Mouse (Mus musculus) gastrocnemius, postnatal 25 days (tissue): ENCODE results near the gene Kdm4b. TPM values are rescaled to one million over a fixed set of nuclear protein-coding genes. Genes with fewer than 3 reads are reported as not detected.

ENCODE experiments used
- DNase-seq: peaks from one replicate; pipeline ENCODE4 v3.0.0; 2022
- total RNA-seq, 2 experiments: library from RNA; stranded (reverse); gene quantifications; 1 replicate in 1 of 2; 2 replicates in 1 of 2; pipeline ENCODE4 v1.2.3; 2021

Kdm4b gene
- total RNA-seq, 2 experiments from 2014 or later, result 21.5 to 22.6 TPM

DNA sequence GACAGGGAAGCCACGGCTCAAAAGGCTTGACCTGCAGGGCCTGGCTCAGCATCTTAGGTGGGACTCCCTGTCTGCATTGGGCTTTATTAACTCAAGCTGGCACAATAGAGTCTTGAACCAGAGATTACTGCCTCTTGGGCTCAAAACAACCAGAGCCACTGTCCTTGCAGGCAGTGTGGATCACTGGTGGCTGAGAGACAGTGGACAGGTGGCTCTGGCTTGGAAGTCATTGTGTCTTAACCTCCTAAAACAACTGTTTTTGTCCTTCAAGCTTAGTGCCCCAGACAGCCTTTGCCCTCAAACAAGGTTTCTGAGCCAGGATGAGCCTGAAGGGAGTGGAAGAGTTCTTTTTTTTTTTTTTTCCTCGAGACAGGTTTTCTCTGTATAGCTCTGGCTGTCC, 19.5 kb downstream of the Kdm4b start:
- DNase-seq, result no peak

DNA sequence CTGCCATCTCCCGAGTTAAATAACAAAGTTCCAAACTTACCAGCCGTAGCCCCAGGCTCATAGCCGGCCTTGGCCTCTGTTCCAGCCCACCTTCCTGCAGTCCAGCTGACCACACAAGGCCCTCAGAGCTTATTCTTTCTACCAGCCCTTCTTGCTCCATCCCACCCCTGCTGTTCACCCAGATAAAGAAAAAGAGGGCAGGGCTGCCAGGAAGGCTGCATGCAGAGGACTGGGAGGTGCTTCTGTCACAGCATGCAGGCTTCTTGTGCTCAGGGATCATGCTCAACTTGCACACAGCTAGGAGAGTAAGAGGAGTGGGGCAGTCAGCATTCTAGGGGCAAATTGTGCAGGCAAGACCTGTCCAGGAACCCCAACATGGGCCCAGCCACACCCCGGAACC, 22.3 kb downstream of the Kdm4b start:
- DNase-seq, result no peak

DNA sequence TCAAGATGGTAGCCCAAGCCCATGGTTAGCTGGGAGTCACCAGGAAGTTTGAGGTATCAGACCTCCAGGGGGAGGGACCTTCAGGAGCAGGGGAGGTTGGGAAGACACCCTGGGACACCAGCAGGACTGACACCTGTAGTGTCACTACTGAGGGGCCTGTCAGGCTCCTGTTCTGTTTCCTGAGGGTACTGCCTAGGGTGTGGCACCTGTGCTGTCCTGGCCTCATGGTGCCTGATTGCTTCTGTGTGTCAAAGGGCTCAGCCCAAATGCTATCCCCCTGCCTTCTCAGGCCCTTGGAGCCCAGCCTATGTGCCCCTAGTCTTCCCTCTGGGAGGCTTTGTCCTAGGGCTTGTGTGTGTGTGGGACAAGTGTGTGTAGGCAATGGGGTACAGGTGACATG, 22.7 kb downstream of the Kdm4b start:
- no peak for DNase-seq

DNA sequence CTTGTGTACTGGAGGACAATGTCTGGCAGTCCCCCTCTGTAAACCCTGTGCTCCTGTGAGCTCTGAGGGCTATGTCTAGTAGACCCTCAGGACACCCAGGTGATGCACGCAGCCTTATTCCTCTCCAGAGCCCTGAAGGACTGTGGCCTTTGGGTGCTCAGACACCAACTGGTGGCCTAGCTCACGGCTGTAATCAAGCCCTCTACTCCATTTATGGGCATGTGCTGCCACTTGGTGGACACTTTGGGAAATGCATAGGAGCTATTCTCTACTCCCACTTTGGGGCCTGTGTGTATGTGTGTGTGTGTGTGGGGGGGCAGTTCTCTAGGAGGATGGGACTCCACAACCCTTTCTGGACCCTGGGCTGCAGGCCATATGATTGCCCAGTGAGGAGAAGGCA, 24.8 kb downstream of the Kdm4b start:
- peak; percentile 65 for DNase-seq

DNA sequence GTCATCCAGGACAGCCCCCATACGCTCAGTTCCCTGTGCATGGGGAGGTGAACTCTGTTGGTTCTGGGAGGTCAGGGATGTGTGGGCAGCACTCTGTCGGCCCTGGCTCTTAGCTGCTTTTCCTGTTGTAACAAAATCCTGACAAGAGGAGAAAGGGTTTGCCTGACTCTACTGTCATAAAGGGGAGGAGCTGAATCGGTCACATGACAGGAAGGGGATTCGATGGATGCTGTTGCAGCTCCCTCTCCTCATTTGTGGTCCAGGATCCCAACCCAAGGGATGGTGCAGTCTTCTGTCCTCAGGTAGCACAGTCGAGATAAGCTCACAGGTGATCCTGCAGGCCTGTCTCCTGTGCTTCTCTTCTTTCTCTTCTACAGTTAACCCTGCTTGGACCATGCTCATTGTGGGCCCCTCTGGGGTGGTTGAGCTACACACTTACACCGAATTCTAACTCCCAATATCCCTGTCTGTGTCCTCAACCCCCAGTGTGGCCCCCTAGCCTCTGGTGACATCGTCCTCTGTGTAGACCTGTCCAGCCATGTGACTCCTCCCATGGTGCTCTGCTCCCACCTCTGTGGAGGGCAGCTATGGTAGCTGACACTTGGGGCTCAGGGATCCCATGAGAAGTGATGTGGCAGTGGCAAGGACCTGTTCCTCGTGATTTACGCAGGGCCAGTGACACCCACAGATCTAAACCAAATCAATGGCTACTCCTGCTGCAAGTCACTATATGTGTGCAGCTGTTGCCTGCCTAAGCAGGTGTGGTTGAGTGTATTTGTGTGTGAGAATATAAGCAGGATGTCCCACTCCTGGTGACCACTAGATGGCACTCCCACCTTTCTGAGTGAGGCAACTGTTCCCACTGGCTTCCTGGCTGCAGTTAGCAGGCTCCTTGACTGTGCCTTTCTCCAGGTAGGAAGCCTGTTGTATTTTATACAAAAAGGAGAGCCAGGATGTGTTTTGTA, 31.3 kb downstream of the Kdm4b start:
- DNase-seq, result peak; percentile 49

DNA sequence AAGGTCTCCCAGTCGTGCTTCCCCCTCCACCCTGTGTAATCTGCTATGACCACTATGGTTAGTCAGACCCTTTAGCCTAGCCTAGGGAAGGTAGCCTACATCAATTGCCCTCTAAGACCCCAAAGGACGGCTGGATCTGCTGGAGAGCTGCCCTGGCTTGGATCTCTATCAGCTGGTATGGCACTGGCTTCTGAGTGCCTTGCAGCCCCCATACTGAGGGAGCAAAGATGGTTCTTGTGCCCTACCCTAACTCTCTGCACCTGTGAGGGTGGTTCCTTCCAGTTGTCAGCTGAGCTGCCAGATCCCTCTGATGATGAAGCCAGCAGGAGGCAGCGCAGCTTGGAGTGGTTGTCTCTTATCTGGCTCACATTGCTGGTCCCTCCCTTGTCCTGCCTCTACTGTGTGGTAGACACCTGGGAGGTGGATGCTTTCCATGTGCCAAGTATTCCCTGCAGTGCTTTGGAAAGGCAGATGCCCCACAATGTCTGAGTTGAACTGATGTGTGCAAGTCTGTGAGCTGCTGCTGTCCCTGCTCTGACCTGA, 33.4 kb downstream of the Kdm4b start:
- DNase-seq, result no peak

DNA sequence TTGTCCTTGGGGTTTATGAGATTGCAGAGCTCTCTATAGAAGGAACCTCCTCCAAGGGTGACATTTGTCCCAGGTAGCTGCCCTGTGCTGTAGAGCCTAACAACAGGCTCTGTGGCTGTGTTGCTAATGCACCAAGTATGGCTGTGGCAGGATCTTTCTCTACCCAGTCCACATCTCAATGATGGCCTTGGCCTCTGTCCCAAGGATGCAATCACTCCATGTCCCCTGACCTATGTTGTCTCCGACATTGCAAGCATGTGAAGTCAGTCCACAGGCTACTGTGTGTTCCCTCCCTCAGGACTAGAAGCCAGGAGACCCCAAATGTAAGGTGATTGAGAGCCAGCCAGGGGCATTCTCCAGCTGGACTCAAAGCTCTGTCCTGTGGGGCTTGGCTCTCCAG, 34.0 kb downstream of the Kdm4b start:
- no peak for DNase-seq

DNA sequence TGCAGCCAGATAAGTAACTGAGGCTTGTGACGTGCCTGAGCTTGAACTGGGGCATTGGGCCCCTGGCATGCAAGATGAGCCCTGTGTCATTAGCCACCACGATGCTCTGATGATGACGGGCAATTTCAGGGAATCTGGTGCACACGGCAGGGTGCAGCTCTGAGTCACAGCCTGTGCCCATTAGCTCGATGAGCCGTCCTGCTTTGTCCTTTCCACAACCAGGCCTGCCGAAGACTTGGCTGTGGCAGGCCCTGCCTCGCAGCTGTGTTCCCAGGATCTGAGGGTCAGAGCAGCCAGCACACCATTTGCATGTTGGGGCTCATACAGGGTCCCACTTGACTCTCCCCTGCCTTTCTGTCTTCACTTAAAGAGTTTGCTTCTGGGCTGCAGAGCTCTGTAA, 34.6 kb downstream of the Kdm4b start:
- no peak for DNase-seq

DNA sequence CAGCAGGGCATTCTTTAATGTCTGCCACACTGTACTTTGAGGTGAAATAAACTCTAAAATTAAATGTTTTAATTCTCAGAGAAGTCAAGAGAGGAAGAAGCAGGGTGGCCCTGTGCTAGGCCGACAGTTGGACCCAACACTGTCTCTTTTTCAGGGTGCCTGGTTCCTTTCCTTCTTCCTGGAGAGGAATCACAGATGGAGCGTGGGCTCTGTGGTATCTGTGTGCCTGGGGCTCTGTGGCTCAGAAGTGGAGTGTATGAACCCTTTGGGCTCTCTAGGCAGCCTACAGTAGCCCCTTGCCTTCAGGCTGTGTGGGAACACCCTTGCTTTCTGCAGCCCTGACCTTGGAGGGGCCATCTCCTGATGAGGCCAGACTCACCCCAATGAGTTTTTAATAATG, 35.7 kb downstream of the Kdm4b start:
- no peak for DNase-seq

DNA sequence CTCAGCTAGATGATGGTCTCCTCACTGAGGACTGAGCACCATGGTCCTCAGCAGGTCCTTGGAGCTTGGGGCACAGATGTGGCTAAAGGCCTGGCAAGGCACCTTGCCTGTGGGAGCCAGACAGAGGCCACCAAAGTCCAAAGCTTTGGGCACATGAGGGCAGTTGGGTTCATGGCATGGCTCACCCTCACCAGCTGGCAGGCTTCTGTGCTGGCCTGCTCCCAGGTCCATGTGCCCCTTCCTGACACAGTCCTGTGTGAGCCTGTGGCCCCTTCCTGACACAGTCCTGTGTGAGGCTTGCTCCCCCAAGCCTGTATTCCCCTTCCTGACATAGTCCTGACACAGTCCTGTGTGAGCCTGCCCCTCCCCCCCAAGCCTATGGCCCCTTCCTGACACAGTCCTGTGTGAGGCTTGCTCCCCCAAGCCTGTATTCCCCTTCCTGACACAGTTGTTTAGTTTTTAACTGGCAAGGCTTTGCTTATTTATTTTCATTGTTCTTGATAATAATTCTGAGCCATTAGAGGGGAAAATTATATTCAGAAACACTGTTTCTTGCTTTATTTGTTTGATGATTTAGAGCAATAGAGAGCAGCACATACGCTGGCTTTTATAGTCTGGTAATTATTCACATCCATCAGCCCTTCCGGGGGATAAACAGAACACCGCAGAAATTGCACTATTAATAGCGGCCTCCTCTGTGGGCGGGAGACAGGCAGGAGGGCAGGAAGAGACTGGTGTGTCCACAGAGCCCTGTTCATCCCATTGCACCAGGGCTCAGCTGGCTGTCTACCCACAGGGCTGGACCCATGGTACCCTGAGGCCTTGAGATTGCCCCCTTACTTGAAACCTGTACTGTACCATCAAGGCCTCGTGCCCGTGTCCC, 40.2 kb downstream of the Kdm4b start:
- DNase-seq, result no peak

DNA sequence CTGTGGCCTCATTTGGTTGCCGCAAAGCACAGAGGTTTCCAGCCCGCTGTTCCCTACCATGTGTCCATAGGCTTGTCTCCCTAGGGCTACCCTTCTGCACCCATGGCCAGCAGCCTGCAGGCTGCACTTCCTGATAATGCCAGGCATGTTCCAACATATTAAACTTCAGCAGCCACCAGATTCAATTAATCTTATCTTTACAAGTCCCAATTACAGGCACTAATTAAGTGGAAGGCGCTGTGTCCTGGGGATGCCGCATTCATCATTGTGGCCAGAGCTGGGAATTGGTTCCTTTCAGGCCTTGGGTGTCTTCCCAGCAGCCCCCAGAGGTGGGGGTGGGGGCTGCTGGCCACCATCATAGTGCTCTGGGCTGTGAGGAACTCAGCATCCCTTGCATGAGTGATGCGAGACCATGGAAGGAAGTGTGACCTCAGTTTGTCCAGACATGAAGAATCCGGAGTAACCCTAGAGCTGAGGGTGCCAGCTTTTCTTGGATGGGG, 42.5 kb downstream of the Kdm4b start:
- DNase-seq, result no peak

DNA sequence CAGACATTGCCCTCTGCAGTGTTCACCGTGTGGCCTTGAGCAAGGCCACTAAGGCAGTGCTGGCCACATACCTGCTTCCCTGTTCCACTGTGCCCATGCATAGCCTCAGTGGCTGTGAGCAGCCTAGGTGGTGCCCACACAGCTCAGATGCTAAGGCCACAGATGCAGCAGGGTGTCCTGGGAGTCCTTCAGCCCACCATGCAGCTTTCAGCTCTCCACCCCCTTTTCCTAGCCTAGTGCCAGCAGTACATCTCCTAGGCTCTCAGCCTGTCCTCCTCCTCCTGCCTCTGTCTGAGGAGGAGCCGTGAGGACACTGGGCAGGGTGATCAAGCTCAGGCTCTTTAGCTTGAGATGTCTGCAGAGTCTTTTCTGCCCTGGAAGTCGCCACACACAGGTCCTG, 44.2 kb downstream of the Kdm4b start:
- no peak for DNase-seq

DNA sequence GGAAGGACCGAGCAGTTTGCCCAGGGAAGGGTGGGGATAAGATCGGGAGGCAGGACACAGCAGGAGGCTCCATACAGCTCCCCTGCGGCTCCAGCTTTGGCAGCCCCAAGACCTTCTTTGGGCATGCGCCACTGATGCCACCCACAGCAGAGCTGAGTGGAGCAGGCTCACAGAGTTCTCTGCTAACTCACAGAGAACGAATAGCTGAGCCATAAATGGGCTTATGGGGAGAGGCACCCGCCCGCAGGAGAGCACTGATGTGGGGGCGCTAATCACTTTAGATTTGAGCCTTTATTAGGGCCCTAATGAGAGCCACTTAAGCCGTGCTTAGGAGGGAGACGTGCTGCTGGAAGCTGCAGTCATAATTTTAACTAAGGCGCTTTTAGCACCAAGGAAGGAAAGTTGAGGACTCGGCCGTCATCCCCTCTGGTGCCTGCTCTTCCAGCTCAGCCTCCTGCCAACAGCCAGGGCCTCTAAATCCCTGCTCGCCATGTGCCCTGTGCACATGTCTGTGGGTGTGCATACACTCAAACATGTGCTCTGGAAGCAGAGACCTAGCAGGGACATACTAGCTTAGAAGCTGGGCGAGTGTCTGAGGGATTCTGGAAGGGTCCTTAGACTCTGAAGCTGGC, 45.3 kb downstream of the Kdm4b start:
- no peak for DNase-seq

DNA sequence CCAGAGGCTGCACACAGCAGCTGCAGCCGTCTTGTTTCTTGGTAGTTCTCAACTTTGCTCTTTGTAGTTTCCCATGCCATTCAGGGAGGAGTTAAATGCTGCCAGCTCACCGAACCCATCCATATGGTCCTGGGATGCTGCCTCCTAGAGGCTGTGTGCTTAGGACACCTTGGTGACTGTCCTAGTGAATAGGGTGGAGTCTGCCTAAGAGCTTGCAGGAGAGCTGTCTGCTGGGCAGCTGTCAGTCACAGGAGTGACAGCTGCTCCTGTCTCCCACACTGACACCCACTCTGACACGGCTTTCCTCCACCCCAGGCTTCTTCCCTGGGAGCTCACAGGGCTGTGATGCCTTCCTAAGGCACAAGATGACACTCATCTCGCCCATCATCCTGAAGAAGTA, 46.2 kb downstream of the Kdm4b start:
- DNase-seq, result no peak

DNA sequence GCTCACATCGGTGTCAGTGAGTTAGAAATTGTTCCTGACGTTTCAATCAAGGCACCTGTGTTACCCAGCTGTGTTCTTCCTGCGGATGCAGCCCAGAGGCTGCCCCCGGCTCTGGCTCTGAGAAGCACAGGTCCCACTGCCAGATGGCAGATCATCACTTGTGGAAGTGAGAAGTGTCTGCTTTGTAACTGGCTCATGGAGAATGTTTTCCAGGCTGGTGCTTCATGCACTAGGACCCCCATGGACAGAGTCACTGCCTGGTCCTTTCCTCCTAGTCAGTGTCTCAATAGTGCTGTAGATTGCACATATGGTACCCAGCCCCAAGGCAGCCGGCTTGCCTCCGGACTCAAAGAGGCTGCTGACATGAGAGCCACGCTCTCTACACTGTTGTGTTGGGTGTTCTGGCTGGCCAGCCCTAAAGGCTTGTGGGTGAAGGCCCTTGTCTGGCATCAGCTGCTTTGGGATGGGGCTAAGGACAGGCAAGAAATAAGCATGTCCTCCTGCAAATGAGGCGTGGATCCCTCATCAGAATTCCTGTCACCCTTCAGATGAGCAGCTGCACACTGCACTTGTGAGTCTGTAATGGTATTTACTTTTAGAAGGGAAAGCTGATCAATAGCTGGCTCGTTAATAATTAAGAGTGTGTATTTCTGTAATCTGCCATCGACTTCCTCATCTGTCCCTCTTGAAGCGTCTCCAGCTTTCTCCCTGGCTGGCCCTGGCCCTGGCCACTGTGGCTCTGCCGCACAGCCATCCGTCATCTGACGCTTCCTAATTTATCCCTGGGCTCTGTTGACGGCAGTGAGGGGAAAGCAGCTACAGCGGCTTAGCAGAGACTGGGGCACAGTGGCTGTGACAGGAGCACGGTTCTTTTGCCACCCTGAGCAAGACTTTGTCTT, 47.5 kb downstream of the Kdm4b start:
- peak; percentile 45 for DNase-seq

DNA sequence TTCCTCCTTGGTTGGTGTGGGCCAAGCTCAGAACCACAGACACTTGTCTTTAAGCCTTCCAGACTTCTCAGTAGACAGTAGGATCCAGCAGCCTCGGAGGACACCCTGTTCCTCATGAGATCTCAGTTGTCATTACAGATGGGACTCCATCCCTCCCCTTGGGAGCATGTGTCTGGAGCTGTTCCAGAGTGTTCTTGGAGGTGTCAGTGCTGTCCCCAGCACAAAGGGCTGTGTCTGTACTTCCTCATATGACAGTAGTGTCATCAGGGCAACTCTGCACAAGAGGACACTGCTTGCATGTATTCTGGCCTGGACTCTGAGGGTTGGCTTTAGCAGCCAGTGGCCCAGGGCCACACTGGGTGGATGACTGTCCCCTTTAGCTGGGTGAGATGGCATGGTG, 49.0 kb downstream of the Kdm4b start:
- DNase-seq, result peak; percentile 63

DNA sequence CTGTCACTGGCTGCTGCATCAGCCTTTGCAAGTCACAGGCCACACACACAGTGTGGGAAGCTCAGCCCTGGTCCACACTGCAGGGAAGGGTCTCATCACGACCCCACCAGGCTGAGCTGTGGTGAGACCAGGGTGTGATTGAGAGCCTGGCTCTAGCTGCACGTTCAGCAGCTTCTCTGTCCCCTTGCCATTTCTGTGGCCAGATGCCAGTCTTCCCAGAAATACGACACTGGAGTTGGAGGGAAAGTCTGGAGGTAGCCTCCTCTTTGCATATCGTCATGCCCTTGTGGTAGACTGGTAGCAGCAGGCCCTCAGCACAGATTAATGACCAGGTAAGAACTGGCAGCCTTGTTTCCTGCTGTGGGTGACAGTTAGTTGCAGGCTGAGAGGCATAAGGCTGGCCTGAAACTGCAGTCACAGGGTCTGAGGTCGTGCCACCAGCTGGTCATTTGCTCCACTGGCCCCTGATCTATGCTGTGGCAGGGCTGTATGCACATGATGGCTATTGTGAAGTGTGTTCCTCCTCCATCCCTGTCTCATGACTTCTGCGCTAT, 53.5 kb downstream of the Kdm4b start:
- no peak for DNase-seq

DNA sequence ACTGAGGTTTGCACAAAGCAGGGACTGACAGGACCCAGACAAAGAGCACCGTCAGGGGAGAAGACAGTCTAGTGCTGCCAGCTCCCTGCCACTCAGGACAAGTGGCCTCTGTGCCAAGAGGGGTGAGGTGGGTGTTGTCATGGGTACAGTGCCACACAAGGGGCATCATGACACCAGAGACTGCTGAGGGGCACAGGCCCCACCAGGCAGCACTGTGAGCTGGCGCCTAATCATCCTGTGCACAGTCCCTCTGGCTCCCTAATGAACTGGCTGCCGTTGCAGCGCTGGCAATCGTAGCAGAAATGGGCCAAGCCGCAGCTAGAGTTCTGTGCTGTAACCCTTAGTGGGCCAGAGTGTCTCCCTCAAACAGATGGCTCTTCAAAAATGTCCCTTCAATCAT, 54.4 kb downstream of the Kdm4b start:
- DNase-seq, result no peak

DNA sequence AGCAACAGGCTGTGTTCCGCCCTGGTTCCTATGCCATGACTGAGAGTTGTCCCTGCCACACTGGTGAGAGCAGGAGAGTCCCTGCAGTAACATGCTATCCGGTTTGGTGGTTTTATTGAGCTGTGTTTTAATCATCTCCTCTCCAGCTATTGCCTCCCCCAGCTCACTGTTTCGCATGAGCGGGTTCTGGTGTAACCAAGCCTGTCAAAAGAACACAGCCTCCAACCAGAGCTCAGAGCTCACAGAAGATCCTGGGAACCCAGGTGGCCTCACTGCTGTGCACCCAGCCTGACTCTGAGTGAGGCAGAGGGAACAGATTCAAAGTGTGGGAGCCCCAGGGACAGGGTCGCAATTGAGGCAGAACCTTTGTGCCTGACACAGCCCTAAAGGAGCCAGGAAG, 55.3 kb downstream of the Kdm4b start:
- no peak for DNase-seq

DNA sequence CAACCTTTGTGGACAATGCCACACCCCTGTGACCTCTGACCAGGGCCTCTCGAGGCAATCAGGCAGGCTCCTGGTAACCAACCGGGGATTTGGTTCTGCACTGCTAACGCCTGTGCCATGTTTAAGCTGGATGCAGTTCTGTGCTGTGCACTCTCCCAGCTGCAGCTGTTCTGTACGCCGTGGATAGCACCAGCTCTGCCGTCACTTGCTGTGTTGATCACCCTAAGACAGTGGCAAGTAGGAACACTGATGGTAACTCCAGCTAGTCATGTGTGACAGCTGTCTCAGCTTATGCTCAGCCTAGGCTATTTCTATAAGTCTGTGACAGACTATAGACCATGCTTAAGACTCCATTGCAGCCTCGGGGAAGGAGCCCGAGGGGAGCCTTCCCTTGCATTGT, 57.1 kb downstream of the Kdm4b start:
- DNase-seq, result no peak

DNA sequence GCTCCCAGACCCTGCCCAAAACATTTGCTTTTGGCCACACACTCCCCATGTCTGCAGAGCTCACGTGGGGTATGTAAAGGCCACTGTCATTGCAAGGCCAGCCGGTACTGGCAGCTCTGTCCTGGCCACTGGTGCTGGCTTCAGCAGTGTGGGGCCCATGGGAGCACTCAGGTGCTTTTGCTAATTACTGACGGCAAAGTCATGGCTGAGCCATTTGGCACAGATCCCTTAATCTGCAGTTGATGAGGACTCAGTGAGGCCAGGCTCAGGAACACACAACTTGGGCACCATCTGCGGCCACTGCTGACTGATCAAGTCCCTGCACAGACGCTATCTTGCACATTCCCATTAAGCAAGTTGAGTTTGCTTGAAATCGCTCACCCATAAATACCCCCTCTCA, 59.0 kb downstream of the Kdm4b start:
- DNase-seq, result no peak
